Mouse (Mus musculus): ENCODE results near the gene Emx1.

The Emx1 gene

DNA sequence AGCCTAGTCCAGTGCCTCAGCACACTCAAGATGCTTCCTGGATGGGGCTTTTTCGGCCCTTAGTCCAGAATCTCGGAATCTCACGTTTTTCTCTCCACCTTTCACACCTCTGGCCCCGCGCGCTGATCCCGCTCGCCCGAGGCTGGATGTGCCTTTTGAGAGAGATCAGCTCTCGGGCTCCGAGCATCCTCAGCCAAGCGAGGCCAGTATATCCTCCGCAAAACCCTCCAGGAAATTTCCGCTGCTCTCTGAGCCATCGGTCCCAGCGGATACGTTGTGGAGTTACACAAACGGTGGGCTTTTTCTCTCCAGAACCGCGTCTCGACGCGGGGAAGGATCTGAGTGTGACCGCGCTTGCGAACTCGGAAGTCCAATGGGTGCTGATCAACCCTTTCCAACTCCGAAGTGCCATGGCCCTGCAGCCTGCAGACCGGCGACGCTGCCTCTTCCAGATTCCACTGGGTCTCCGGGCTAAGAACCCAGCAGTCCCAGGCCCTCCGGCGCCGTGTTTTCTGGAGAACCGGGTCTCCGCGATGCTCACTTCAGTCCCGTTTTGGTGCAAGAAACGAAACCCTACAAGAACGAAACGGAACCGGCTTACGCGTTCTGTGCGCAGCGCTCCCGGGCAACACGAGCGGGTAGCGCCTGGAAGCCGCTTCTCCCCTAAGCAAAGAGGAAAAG is 2.8 kb downstream of the Emx1 start:
- no peak for DNase-seq (ENCODE audit: low spot score)

GRCm38 (mm10) chr6:85190671-85191070 is 3.4 kb downstream of the Emx1 start:
- DNase-seq (ENCODE audit: low spot score): no peak

- no peak for DNase-seq (ENCODE audit: low spot score)
Observed at GRCm38 (mm10) chr6:85191751-85192440, 4.7 kb downstream of the Emx1 start.

DNA sequence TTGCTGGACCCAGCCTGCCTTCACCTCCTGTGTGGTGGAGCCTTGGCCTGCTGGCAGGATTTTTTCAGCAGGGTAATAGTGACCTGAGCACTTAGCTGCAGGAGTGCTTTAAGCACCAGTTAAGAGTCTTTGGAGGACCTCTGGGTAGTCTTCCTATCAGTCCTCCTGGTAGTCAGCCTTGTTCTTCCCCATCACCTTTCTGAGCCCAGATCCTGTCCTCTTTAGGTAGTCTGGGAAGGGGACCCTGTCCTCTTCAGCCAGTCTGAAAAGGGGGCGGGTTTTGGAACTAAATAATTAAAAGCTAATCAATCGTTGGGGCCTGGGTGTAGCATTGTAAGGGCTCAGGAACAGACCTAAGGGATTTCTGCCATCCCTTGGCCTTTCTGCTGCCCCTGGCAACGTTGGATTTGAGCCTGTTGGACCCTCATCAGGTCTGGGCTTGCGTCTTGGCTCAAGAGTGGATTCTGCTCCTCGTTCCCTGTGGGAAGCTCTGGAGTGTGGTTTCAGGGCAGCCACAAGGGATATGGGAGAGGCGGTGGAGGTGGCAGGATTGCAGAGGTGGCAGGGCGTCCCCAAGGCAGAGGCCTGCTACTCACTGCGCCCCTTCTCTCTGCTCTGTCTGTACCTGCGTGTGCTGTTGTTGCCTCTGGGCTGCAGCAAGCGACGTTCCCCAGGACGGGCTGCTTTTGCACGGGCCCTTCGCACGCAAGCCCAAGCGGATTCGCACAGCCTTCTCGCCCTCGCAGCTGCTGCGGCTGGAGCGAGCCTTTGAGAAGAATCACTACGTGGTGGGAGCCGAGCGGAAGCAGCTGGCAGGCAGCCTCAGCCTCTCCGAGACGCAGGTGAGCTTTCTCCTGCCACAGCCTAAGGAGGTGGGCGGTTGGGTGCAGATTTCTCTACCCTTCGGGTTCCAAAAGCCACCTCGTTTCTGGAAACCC is 6.4 kb downstream of the Emx1 start:
- DNase-seq (ENCODE audit: low spot score): no peak

DNA sequence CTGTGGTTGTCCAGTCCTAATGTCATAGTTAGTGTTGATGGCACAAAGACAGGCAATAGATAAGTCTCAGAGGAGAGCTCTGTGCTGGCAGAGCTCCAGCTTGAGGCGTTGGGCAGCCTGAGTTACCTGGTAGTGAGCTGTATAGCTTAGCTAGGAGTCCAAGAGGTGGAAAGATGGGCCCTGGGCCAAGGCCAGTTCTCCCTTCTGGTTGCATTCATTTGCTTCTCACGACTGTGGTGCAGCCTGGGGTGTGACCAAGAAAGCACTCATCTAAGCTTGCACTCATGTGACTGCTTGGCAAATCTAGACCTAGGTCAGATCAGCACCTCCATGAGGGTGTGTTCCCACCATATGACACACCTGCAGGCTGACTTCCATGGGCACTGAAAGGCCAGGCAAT is 10.7 kb downstream of the Emx1 start:
- DNase-seq (ENCODE audit: low spot score): no peak

DNA sequence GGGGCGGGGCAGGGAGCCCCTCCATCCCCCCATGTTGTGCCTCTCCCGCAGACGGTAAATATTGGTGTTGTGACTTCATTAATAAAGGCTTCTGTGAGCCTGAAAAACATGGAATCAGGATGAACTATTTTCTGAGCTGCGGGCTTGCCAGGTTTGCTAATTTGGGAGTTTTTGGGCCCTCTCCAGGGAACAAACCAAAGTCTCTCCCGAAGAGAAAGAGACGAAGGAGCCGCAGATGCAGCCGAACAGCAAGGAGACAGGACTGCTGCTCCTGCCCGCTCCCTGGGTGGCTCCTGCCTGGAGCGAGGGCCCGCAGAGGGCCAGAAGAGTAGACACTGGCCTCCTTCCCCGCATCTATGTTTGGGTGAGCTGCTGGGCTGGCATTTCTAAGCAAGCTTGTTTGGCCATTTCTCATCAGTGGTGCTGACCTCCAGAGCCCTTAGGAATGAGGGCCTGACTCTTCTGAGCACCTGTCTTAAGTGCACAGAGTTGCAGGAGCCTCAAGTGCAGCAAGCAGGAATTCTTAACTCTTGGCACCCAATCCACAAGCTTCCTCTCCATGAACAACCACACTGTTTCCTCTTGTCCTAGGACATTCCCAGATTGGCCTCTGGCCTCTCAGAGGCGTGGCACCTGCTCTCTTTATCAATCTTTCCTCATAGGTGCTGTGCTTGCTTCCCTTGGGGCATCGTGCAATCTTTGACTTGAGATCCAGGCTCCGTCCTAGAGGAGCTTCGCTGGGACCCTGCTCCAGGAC is 19.1 kb downstream of the Emx1 start:
- DNase-seq (ENCODE audit: low spot score): no peak

DNA sequence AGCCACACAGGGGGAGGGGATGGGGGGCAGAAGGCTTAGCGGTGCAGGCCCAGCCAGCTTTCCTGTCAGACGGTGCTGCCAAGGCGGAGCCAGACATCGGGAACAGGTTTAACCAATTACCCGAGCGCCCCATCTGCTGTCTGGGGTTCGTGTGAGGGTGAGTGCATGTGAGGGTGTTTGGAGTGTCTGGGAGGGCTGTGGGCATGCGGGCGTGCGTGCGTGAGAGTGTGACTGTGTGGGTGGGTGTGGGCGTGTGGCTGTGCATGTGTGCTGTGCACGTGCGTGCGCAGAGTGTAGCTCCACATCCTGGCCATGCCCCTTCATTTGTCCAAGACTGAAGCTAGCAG is 19.7 kb downstream of the Emx1 start:
- DNase-seq (ENCODE audit: low spot score): no peak

DNA sequence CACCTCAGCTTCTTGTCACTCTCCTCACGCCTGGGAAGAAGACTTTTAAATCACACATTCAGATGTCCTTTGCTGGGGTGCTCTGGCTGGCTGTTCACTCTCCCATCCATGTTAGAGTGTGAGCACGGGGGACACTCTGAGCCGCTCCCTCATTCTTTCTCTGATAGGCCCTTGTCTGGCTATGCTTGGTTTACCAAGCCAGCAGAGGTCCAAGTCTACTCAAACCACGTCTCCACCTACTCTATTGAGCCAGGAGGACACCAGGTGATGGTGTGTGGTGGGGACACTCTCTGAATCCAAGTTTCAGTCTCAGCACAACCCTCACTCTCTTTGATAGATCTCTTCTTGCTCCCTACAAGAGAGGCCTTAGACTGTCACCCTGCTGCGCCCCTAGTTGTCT is 20.1 kb downstream of the Emx1 start:
- no peak for DNase-seq (ENCODE audit: low spot score)

DNA sequence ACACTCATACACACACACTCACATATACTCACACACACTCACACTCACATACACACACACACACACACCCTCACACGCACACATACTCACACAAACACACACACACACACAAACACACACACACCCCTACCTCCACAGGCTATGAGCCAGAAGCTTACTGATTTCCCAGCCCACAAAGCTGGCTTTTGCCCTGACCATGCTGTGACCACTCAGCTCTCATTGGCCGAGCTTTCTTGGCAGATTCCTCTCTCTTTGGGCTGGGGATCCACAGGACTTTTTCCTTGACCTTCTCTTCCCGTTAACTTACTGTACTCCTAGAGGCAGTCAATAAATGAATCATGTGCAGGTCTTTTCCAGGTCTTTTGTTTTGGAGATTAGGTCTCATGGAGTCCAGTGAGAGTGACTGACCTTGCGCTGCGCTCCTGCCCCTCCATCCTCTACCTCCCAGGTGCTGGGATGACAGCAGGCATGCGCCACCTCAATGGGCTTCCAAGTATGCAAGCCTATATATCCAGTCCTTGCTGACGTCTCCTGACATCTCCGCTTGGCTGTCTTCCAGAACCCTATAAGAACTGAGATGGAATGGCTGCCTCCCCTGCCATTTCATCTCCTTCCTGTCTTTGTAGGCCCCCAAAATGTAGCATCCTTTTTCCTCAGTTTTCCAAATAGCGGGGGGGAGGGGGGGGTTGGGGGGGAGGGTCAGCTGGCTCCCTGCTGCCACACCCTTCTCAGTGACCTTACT is 22.2 kb downstream of the Emx1 start:
- no peak for DNase-seq (ENCODE audit: low spot score)

- DNase-seq (ENCODE audit: low spot score): no peak
Observed at GRCm38 (mm10) chr6:85210686-85211085, 23.4 kb downstream of the Emx1 start.

DNA sequence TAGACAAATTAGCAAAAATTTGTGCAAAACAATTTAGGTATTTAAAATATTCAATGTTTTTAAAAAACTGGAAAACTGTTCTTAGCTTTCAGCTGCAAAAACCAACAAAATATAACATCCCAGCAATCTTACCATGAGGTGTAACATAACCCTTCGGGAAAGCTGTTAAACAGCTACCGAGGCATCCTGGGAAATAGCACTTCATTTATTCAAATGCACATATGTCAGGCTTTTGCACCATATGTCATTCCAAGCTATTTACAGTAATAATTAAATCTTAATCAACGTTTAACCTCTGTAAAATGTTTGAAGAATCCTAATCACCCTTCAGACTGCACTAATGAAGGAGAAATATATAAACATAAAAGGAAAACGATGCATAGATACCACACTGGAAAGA is 31.0 kb downstream of the Emx1 start:
- no peak for DNase-seq (ENCODE audit: low spot score)

DNA sequence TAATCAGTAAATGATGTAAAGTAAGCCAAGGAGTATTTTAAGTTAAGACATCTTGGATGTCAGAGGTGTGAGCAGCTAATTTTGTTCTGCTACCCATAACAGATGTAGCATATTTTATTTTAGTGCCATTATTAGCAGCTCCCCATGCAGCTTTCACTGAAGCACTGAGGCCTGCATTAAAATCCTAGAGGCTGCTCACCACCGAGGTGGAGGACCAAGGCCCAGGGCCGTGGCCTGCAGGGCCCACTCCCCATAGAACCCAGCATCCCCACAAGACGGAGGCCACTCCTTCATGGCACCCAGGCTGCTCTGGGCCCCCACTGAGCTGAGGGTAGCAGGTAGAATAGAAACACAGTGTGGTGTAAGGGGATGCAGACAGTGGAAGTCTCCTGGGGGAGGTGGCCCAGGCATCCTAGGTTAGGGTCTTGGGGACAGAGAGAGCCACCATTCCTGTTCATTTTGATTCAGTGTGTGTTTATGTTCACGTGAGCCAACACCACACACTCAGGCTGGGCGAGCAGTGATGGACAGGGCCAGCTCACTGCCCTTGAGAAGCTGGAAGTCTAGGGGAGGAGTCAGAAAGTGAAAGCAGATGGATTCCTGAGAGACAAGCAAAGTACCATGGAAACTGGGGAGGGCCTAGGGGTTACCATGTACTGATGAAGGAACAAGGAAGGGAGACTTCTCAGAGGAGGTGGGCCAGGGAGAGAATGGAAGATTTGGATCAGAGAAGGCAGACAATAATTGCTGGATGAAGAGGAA is 31.6 kb downstream of the Emx1 start:
- no peak for DNase-seq (ENCODE audit: low spot score)

- no peak for DNase-seq (ENCODE audit: low spot score)
Observed at GRCm38 (mm10) chr6:85219706-85220105, 32.5 kb downstream of the Emx1 start.

DNA sequence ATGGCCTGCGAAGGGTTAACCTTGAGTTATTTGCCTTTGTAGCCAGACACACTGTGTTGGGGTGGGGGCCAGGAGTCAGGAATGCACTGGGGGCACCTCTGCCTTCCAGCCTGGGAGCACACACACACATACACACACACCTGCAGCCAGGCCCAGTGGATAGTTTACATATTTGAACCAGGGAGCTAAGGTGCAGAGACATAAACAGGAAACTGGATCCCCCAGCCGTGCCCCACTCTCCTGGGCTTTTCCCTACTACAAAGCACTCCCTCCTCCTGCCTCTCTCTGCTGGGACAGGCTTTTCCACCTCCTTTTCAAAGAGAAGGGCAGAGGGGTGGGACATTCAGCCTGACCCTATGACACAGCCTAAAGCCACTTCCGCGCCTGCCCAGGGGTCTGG is 33.7 kb downstream of the Emx1 start:
- DNase-seq (ENCODE audit: low spot score): no peak

DNA sequence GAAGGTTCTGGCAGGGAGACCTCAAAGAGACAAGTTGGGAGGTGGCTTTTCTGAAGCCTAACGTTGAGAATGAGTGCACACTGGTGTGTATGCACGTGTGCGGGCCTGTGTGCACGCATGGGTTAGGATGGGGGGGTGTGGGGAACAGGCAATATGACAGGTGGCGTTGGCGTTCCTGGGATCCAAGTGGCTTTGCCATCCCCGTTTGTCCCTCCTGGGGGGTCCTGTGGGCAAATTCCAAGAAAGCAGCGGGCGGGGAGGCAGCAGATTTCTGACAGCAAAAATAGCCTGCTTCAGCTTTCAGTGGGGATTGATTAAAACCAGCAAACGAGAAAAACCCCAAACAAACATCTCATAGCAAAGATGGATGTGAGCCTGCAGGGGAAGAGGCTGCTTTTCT is 35.3 kb downstream of the Emx1 start:
- no peak for DNase-seq (ENCODE audit: low spot score)

DNA sequence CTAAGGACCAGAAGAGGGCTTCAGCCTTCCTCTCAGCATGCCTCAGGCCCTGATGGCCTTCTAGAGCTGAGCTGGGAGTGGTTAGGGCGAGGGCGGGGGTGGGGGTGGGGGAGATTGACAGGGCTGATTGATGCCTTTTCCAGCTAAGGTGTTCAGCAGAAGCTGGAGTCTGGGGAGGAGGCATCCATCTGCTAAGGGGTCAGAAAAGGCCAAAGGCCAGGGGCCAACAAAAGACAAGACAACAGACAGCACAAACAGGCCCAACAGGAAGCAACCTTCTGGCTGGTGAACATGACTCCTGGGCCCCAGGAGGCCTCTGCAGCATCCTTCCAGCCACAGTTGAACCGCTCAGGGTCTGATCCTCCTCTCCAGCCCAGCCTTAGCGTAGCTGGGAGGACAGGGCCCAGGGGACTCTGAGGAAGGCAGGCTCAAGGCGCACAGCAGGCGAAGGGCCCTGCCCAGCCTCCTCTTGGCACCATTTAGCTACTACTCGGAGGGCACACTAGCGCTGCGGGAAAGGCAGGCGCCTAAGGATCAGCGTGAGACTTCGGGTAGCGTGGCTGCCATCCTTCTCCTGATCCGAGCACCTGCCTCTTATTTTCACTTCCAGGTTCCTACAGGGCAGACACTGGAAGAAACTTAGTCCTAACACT is 36.4 kb downstream of the Emx1 start:
- no peak for DNase-seq (ENCODE audit: low spot score)

DNA sequence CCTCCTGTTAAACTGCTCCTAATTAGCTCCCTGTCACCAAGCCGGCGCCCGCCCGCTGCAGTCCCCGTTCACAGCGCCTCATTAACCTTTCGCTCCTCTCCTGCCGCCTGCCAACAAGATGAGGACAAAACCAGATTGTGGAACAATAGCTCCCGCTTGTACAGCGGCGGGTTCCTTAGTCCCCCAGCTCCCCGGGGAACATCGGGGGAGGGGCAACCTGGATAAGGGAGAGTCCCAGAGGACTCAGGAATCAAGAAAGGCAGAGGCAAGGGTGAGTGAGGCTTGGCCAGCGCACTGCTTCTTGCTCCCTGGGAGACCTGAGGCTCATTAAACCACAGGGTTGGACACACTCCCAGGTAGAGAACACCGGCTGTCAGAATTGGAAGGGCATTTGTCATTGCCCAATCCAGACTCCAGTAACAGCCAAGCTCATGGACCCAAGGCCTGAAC is 37.2 kb downstream of the Emx1 start:
- no peak for DNase-seq (ENCODE audit: low spot score)

GRCm38 (mm10) chr6:85226570-85226969 is 39.3 kb downstream of the Emx1 start:
- no peak for DNase-seq (ENCODE audit: low spot score)

DNA sequence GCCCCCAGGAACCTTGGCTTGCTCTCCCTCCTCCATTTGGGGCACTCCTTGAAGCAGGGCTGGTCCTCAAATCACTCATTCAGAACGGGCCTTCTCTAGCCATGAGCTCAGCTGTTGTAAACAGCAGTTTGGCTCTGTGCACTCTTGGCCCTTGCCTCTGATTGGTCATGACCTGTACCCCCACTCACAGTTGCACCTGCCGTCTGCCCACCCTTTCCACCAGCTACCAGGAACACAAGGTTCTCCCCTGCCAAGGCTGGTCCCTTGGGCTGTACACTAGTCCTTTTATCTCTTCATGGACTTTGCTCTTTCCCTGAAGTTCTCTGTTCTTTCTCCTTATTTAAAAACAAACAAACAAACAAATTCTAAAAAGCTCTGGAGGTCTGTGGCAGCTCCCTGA is 40.3 kb downstream of the Emx1 start:
- DNase-seq (ENCODE audit: low spot score): no peak

DNA sequence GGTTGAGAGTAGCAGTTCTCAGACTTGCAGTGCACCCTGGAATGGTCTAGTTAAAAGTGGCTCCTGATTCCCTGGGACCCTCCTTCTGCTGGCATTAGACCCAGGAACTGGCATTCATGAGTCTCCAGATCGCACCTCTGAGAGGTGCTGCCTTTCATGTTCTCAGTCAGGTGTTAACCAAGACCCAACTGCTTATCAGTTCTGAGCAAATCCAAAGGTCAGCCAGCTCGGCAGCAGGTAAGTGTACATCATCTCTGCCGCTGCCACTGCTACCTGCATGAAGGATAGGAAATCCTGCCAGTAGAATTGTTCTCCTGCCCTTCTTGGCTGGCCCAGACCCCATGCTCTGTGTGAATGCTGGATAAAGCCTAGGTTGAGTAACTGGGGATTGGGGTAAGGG is 43.5 kb downstream of the Emx1 start:
- DNase-seq (ENCODE audit: low spot score): no peak

Data from urinary bladder, postnatal 25 days (tissue).